Mouse (Mus musculus) heart, adult 2 months (tissue): ENCODE data around the gene Oxa1l. TPM values are rescaled to one million over a fixed set of nuclear protein-coding genes. Genes with fewer than 3 reads are reported as not detected.
A peak's percentile ranks its signal among the peaks of the same experiment; 100 is the strongest.

ENCODE experiments used
- DNase-seq, 2 experiments: peaks; one replicate each; pipeline ENCODE4 v3.0.0; 2021
- H3K27ac ChIP-seq: fragments of 200-600 bp; 2 replicates; pipeline ENCODE4 v1.8.1; 2022
- H3K27me3 ChIP-seq: fragments of 200-500 bp; 2 replicates; pipeline ENCODE4 v1.6.1; 2012; ENCODE audit warnings: mild to moderate bottlenecking, low read length, inconsistent platforms, mixed read lengths; ENCODE audit not compliant: control insufficient read depth, insufficient read depth
- H3K36me3 ChIP-seq: fragments of 200-500 bp; 2 replicates; pipeline ENCODE4 v1.6.1; 2012; ENCODE audit warnings: low read length, inconsistent platforms; ENCODE audit not compliant: control insufficient read depth, insufficient read depth
- H3K4me1 ChIP-seq: fragments of 200-500 bp; 2 replicates; pipeline ENCODE4 v1.6.1; 2011; ENCODE audit warnings: low read length; ENCODE audit not compliant: control insufficient read depth, insufficient read depth
- H3K4me3 ChIP-seq: fragments of 200-600 bp; 2 replicates; pipeline ENCODE4 v1.8.1; 2022
- H3K79me2 ChIP-seq: fragments of 200-500 bp; replicated peaks from 2 replicates; pipeline ENCODE4 v1.6.1; 2012; ENCODE audit warnings: mild to moderate bottlenecking, inconsistent platforms, low read length, moderate library complexity, mixed read lengths; ENCODE audit not compliant: control insufficient read depth, insufficient read depth
- H3K9ac ChIP-seq: fragments of 200-500 bp; 2 replicates; pipeline ENCODE4 v1.6.1; 2012; ENCODE audit warnings: low read depth, mild to moderate bottlenecking, control low read depth, inconsistent platforms, low read length, mixed read lengths
- CTCF ChIP-seq: fragments of 200-600 bp; IDR thresholded peaks from 2 replicates; pipeline ENCODE4 v1.8.1; 2022; ENCODE audit warnings: antibody characterized with exemption, mild to moderate bottlenecking, moderate library complexity
- EP300 ChIP-seq: fragments of 200-500 bp; IDR thresholded peaks from 2 replicates; pipeline ENCODE4 v1.6.1; 2011; ENCODE audit warnings: low read depth, low read length, control low read depth; ENCODE audit not compliant: insufficient read depth
- POLR2A ChIP-seq: fragments of 200-500 bp; IDR thresholded peaks from 2 replicates; pipeline ENCODE4 v1.6.1; 2011; ENCODE audit warnings: mild to moderate bottlenecking, low read depth, low read length, control low read depth; ENCODE audit not compliant: insufficient read depth
- WGBS: fragments of 180-500 bp; shearing (Covaris S2); methylation state at CpG from one replicate; pipeline ENCODE4 v1.1.7; 2018; 5-methylcytosine and 5-hydroxymethylcytosine counted together
- intact Hi-C: fragments of 180-260 bp; cut with DNase I; formaldehyde crosslinking; loops from one replicate; pipeline ENCODE4 v1.15.1; 2025
- polyA plus RNA-seq: library from polyadenylated mRNA; depleted of rRNA; stranded (reverse); fragments of >200 nt; gene quantifications from 2 replicates; pipeline ENCODE4 v1.2.3, GENCODE M21; 2012
- total RNA-seq, 2 experiments: library from RNA; stranded (reverse); gene quantifications; 2 replicates each; pipeline ENCODE4 v1.2.3; 2021

Gene Oxa1l
- total and polyA plus RNA-seq, 3 experiments, result 78.5 to 190 (median 88.0) TPM

DNA sequence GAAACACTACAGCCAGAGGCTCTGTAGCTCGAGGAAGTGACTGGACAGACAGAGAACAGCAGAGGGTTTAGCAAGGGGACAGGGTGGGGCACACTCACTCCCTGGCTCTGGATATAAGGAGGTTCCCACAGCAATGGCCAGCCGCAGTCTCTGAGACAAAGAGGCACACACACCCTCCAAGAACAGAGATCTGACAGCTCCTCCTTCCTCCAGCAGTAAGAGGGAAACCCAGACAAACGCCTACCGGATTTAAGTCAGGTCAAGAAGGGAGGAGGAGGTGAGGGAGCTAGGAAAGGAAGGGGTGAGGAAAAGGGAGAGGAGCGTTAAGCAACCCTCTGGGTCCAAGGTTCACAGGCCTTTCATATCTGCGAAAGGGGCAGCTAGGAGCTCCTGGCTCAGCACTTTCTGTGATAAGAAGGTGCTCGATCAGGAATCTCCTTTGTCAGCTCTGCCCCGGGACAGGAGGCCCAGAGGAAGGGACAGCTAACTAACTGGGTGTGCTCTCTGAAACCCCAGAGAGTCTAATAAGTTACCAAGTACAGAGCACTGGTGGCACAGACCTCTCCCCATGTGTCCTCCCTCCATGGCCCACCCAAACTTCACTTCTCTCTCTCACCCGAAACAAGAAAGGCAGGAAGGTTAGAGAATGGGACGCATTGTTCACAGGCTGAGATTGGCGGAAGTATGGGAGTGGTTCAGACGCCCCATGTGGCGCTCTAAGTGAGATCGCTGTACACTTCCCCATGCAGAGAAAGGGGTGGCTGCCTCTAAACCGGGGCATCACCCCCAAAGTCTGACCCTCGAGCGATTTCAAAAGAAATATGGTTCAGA, 49.6 kb downstream of the Oxa1l start:
- 32% methylated on average over 17 of the region's 17 CpGs for WGBS
- intact Hi-C loops, result loop anchor here (5.0 kb wide), 1 partner anchor 48 kb away; the partner anchor contains the start of gene Oxa1l
- peaks cover 3% of the 10 kb centered on the region; the same call in 1 of the 2 replicates for H3K4me1 ChIP-seq
- H3K27me3 ChIP-seq, result no peaks in the 10 kb centered on the region
- H3K27ac ChIP-seq, result peak overlapping the region; percentile 82
- no peaks in the 10 kb centered on the region for H3K79me2 ChIP-seq
- DNase-seq, result peak; percentile 52 to 65
- H3K36me3 ChIP-seq, result no peaks in the 10 kb centered on the region
- peak overlapping the region; percentile 33 for H3K9ac ChIP-seq
- H3K4me3 ChIP-seq, result peak overlapping the region; percentile 15; the same call in 1 of the 2 replicates
- peak; percentile 43 for TF ChIP-seq POLR2A
- TF ChIP-seq CTCF, result no peak

DNA sequence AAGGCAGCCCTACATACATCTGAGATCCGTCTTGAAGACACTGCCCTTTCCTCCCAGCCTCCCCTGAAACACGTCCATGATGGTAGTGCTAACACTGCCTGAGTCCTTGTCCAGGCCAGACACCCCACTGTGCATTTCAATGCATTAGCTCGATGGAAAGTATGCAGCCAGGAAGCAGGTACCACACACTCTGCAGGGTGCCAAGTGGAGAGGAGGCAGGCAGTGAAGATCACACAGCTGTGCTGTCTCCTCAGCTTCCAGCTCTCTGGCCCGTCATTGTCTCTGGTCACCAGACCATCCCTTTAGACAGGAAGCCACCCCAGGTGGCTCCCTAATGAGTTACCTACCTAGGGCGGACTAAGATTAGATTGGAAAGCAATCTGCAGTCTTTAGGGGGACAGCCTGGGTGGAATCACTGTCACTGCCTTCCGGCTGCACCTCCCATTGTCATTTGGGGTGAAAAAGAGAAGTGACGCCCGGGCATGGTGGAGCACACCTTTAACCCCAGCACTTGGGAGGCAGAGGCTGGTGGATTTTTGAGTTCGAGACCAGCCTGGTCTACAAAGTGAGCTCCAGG, 51.5 kb downstream of the Oxa1l start:
- intact Hi-C loops, result loop anchor here (1.0 to 5.0 kb wide), 4 partner anchors 36 to 183 kb away; partner anchors contain the start of gene Oxa1l
- Histone ChIP-seq H3K4me3 (no peak overlapping the region), H3K27ac (no peak overlapping the region), H3K4me1 (peaks cover 3% of the 10 kb centered on the region; the same call in 1 of the 2 replicates), H3K27me3 (no peaks in the 10 kb centered on the region), H3K36me3 (no peaks in the 10 kb centered on the region), H3K79me2 (no peaks in the 10 kb centered on the region), H3K9ac (no peak overlapping the region)
- TF ChIP-seq CTCF (no peak), EP300 (no peak), POLR2A (no peak)
- DNase-seq, result no peak
- WGBS, result 63% methylated on average over 9 of the region's 9 CpGs

DNA sequence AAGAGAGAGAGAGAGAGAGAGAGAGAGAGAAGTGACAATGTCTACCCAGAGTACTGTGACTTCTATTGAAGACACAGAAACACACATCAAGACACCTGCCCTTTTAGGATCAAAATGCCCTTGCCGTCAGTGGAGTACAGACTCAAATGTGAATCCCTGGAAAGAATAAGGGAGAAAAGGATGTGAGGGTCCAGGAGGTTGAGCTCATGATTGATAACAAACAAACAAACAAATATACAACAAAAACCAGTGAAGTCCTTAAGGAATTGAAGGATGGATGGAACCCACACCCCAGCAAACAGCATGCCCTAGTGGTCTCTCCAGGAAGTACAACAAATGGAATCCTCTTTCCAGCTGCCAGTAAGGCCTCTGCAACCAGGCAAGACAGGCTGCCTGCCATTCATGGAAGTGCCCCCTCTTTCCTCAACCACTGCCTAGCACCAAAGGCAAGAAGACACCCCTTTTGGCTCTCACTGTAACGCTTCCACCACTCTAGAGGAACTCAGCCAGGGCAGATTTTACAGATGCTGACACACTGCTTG, 52.1 kb downstream of the Oxa1l start:
- Histone ChIP-seq H3K36me3 (no peaks in the 10 kb centered on the region), H3K27me3 (no peaks in the 10 kb centered on the region), H3K27ac (peak overlapping the region; percentile 39), H3K4me3 (no peak overlapping the region), H3K4me1 (peaks cover 3% of the 10 kb centered on the region; the same call in 1 of the 2 replicates), H3K79me2 (no peaks in the 10 kb centered on the region), H3K9ac (peak overlapping the region; percentile 58)
- peak; percentile 54 to 60 for DNase-seq
- intact Hi-C loops, result loop anchor here (1.0 to 5.0 kb wide), 4 partner anchors 36 to 184 kb away; partner anchors contain the start of gene Oxa1l
- TF ChIP-seq CTCF, result peak; percentile 96
- TF ChIP-seq EP300, result 0 out of 2 replicates have a peak, but pooled peaks have one; percentile 35
- no peak for TF ChIP-seq POLR2A
- 41% methylated on average over 2 of the region's 2 CpGs for WGBS

DNA sequence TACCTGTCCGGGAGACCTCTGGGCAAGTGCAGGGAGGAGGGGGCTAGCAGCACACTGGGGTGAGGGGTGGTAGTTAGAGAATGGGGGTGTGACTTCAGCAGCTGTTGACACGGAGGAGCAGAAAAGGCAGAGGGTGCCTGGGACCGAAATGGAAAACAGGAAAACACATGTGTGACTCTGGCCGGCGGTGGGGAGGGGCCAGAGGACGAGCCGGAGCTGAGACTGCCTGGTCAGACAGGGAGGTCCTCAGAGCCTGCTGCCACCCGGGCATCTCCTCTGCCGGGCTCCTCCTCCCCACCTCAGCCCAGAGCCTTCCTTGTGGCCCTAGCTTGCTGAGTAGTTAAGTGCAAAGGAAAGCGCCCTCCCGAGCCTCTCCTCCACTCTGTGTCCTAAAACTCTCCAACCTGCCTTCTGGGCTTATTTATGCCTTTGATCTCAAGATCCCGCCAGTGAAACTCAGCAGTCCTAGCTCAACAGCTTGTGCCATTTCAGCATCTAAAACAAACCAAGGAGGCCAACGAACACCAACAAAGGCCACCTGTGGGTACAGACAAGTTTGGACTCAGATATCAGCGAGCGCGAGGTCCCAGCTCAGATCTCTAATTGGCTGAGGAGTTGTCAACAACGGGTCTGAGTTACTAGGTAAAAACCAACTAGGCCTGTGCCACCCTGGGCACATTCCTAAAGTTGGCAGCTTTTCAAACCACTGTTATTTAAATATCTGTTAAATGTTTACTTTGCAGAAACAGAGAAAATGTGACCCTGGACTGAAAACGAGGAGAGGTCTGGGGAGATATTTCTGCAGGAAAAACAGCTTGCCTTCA, 53.5 kb downstream of the Oxa1l start:
- intact Hi-C loops, result loop anchor here (2.0 to 5.0 kb wide), 2 partner anchors 52 to 185 kb away; partner anchors contain the start of gene Oxa1l
- DNase-seq, result peak; percentile 48 to 53
- peak overlapping the region; percentile 37 for H3K4me3 ChIP-seq
- WGBS, result 36% methylated on average over 18 of the region's 18 CpGs
- H3K36me3 ChIP-seq, result no peaks in the 10 kb centered on the region
- peak overlapping the region; percentile 35 for H3K9ac ChIP-seq
- H3K79me2 ChIP-seq, result no peaks in the 10 kb centered on the region
- no peak for TF ChIP-seq EP300
- no peak for TF ChIP-seq CTCF
- no peak for TF ChIP-seq POLR2A
- H3K27ac ChIP-seq, result peak overlapping the region; percentile 39
- H3K27me3 ChIP-seq, result no peaks in the 10 kb centered on the region
- H3K4me1 ChIP-seq, result peaks cover 3% of the 10 kb centered on the region; the same call in 1 of the 2 replicates

DNA sequence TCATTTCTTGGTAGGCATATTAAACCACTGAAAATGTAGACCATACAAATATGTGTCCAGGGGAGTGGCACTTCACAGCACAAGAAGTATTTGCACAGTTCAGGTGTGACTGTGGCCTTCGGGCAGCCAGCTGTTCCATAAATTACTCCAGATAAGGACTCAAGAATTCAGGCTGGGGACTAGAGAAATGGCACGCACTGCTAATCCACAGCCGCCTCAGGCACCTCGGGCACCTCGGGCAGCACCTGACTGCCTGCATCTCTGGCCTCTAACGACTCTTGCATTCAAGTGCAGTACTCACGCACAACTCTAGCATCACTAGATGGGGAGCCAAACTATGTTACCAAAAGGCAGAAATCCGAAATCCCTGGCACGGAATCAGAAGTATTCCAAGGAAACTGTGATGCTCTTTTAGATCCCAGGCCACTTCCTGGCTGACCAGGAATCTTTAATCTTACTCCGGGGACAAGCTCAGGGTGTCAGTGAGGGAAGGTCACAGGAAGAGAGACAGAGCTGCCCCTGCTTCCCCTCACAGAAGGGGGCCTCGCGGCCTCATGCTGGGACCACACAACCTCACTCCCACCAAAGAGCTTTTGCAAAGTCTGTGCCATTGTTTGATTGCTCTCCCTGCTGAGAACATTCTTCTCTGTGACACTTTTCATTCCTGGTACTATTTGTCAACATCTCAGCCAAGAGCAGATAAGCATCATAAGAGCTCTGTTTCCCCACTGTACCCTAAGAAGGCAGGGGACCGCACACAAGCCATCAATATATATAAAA, 54.8 kb downstream of the Oxa1l start:
- Histone ChIP-seq H3K79me2 (no peaks in the 10 kb centered on the region), H3K27me3 (no peaks in the 10 kb centered on the region), H3K4me3 (no peak overlapping the region), H3K4me1 (peaks cover 1% of the 10 kb centered on the region; the same call in 1 of the 2 replicates), H3K36me3 (no peaks in the 10 kb centered on the region), H3K27ac (no peak overlapping the region), H3K9ac (no peak overlapping the region)
- no peak for DNase-seq
- no peak for TF ChIP-seq CTCF
- no peak for TF ChIP-seq POLR2A
- TF ChIP-seq EP300, result no peak
- intact Hi-C loops, result no loop called here
- 44% methylated on average over 13 of the region's 13 CpGs for WGBS
